Mouse (Mus musculus): Measurements from ENCODE around the gene Armcx4.
"Not testable (repeated sequence)": the region's sequence is repeated elsewhere in the genome, so short reads cannot be mapped to it uniquely, and the experiment has no call there.

GRCm38 (mm10) chrX:134723762-134724161 is 37.4 kb downstream of the Armcx4 start:
- not testable (repeated sequence) for TF ChIP-seq CTCF (conservative IDR thresholded peaks at IDR 0.05; ENCODE audit: low read length); NANOG (IDR thresholded peaks at IDR 0.05; ENCODE audit: borderline replicate concordance, low read length); POU5F1 (IDR thresholded peaks at IDR 0.05; ENCODE audit: borderline replicate concordance, low read length)

Data from E14TG2a.4 (cell line).